Mouse (Mus musculus) embryonic facial prominence, embryonic 13.5 days (tissue): ENCODE results near the gene P2ry12. TPM values are rescaled to one million over a fixed set of nuclear protein-coding genes. Genes with fewer than 3 reads are reported as not detected.
A peak's percentile ranks its signal among the peaks of the same experiment; 100 is the strongest.

Source experiments
- ATAC-seq: fragments of 200-750 bp; cut with Nextera tagmentation; 2 replicates; pipeline ENCODE4 v1.8.0; 2017; ENCODE audit warnings: low read depth; ENCODE audit not compliant: insufficient number of reproducible peaks, insufficient read depth, low FRiP score, low TSS enrichment
- H3K27ac ChIP-seq: fragments of 300-500 bp; sonication (generic); 2 replicates; pipeline ENCODE4 v1.5.1; 2015; ENCODE audit warnings: moderate library complexity, mild to moderate bottlenecking, inconsistent platforms
- H3K27me3 ChIP-seq: fragments of 300-500 bp; sonication (generic); 2 replicates; pipeline ENCODE4 v1.6.1; 2015; ENCODE audit warnings: mild to moderate bottlenecking, inconsistent platforms
- H3K36me3 ChIP-seq: fragments of 300-500 bp; sonication (generic); 2 replicates; pipeline ENCODE4 v1.6.1; 2015; ENCODE audit warnings: mild to moderate bottlenecking, inconsistent platforms
- H3K4me1 ChIP-seq: fragments of 300-500 bp; sonication (generic); 2 replicates; pipeline ENCODE4 v1.6.1; 2015; ENCODE audit warnings: inconsistent platforms
- H3K4me2 ChIP-seq: fragments of 300-500 bp; sonication (generic); 2 replicates; pipeline ENCODE4 v1.6.1; 2015; ENCODE audit warnings: moderate library complexity, mild to moderate bottlenecking, inconsistent platforms
- H3K4me3 ChIP-seq: fragments of 300-500 bp; sonication (generic); 2 replicates; pipeline ENCODE4 v1.5.1; 2015; ENCODE audit warnings: mild to moderate bottlenecking, inconsistent platforms
- H3K9ac ChIP-seq: fragments of 300-500 bp; sonication (generic); 2 replicates; pipeline ENCODE4 v1.6.1; 2015; ENCODE audit warnings: mild to moderate bottlenecking, inconsistent platforms
- H3K9me3 ChIP-seq: fragments of 300-500 bp; sonication (generic); 2 replicates; pipeline ENCODE4 v1.6.1; 2016; ENCODE audit warnings: inconsistent platforms
- WGBS: fragments of 180-500 bp; shearing (Covaris S2); methylation state at CpG from one replicate; pipeline ENCODE4 v1.1.7; 2015; ENCODE audit warnings: mixed read lengths; 5-methylcytosine and 5-hydroxymethylcytosine counted together
- polyA plus RNA-seq: library from polyadenylated mRNA; unstranded; fragments of >200 nt; fragmentation: Nextera tagmentation; extraction: Ambion mirVana; gene quantifications from 2 replicates; pipeline ENCODE4 v1.2.1, GENCODE M21; 2015

The P2ry12 gene
- polyA plus RNA-seq, 1 experiment from 2014 or later, result 1.5 TPM

DNA sequence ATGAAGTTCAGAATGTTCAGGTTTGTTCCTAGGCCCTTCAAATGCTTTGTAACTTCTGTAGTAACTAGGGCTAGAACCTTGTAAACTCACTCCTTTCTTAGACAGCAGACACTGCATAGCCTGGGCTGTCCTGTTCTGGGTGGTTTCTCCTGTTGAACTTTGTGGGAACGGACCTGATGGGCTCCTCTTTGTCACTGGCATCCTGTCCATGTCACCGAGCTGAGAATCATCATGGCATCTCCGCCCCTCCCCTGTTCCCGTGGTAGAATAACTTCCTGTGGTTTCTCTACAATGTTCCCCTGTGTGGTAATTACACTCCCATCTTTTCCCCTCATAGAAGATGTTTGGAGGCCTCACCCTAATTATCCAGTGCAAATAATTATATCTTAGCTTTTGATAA, 56.7 kb downstream of the P2ry12 start:
- no peaks in the 10 kb centered on the region for H3K36me3 ChIP-seq
- H3K27me3 ChIP-seq, result no peaks in the 10 kb centered on the region
- no peak overlapping the region for H3K27ac ChIP-seq
- H3K4me1 ChIP-seq, result peaks cover 11% of the 10 kb centered on the region
- no peak overlapping the region for H3K4me3 ChIP-seq
- no peak overlapping the region for H3K4me2 ChIP-seq
- no peaks in the 10 kb centered on the region for H3K9me3 ChIP-seq
- 73% methylated on average over 4 of the region's 4 CpGs for WGBS
- ATAC-seq, result no peak
- no peak overlapping the region for H3K9ac ChIP-seq

DNA sequence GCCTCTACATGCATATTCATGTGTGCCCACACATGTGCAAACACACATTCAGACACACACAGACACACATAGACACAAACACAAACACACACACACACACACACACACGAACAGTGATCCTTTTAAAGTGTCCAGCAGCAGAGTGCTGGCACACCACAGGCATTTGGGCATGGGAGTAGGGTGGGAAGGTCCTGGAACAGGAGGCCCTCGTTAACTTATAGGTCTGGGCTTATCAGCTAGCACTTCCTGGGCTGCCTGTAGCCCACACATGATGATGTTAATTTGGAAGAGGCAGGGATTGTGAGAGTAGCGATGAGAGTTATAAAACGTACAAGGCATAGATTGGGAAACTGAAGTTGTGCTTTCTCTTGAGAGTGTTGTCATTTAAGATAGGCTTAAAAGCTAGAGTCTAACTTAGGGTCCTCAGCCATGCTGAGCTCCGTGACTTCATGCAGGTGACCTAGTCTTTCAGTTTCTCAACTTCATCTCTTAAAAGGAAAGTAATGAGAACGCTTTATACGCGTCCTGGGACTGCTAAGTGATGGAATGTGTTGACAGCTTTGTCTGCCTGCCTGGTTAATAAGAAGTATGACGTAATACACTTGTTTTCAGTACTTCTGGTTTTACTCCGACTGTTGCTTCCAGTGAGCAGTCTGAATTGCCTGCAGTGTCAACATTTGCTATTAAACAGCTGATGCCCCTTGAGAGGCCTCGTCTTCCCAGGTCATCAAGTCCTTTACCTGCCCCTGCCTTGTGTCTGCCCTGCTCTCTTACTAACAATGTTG, 57.8 kb downstream of the P2ry12 start:
- no peak for ATAC-seq
- Histone ChIP-seq H3K27ac (no peak overlapping the region), H3K9me3 (no peaks in the 10 kb centered on the region), H3K27me3 (no peaks in the 10 kb centered on the region), H3K9ac (no peak overlapping the region), H3K4me1 (peaks cover 11% of the 10 kb centered on the region), H3K4me2 (no peak overlapping the region), H3K36me3 (no peaks in the 10 kb centered on the region), H3K4me3 (no peak overlapping the region)
- WGBS, result 74% methylated on average over 11 of the region's 11 CpGs

DNA sequence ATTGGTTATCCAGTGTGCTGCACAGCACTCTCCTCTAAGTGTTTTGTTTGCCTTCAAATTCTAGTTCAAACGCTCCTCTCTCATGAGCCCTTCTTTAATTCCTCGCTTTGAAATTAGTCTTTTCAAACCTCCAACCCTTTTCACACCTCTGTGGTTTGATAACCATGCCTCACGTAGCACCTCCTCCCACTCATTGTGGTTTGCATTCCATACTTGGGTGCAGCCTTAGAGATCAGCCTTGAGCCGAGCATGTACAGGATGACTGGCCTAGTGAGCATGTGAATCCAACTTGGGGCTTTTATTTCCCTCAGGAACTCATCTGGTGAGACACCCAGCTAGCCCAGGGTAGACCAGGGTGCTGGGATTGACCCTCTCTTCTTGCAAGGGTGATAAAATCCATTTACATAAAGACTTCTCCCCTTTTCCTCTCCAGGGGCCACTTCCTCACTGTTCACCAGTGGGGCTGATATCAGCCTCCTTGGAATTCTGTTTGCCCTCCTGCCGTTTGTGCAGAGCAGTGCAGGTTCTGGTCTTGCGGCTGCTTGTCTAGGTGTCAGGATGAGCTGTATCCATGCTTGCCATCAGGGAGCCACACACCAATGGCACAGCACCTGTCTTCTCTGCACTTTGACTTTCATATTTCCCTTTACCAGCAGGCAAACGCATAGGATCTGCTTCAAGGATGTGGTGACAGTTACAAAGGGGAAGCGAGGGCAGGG, 58.7 kb downstream of the P2ry12 start:
- Histone ChIP-seq H3K4me3 (no peak overlapping the region), H3K9me3 (no peaks in the 10 kb centered on the region), H3K27me3 (no peaks in the 10 kb centered on the region), H3K4me2 (no peak overlapping the region), H3K27ac (0 out of 2 replicates have a peak overlapping the region, but pooled peaks have one; percentile 44), H3K9ac (no peak overlapping the region), H3K36me3 (no peaks in the 10 kb centered on the region), H3K4me1 (peaks cover 11% of the 10 kb centered on the region)
- ATAC-seq, result no peak
- 79% methylated on average over 8 of the region's 8 CpGs for WGBS

DNA sequence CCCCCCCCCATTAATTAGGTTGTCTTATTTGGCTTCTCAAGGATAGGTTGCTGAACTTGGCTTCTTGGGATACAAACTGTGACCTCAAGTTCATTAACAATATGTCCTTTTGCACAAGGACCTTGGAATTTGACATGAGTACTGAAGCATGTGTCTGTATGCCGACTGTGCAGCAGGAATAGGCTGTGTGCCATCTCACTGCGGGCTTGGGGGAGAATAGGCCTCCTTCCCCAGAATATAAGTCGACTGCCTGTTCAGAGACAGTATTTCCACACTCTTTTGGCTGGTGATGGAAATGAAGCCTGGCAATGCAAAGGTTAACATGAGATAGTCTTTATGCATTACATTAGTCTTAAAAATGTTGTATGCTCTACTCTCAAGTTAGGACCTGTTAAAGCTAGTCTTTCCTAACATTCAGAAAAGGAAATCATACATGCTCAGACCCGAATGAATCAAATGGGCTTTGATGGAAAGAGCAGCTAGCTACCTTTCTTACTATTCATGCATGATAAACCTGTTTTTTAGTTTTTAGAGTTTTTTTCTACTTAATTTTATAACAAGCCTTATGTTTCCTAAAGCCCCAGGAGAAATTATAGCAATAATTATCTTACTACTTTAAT, 65.2 kb downstream of the P2ry12 start:
- H3K9ac ChIP-seq, result no peak overlapping the region
- ATAC-seq, result no peak
- no peaks in the 10 kb centered on the region for H3K27me3 ChIP-seq
- no peaks in the 10 kb centered on the region for H3K9me3 ChIP-seq
- no peak overlapping the region for H3K4me3 ChIP-seq
- no peak overlapping the region; the same call in 1 of the 2 replicates for H3K27ac ChIP-seq
- H3K4me1 ChIP-seq, result no peaks in the 10 kb centered on the region
- H3K4me2 ChIP-seq, result no peak overlapping the region
- no peaks in the 10 kb centered on the region for H3K36me3 ChIP-seq
- WGBS, result 78% methylated on average over 4 of the region's 4 CpGs

DNA sequence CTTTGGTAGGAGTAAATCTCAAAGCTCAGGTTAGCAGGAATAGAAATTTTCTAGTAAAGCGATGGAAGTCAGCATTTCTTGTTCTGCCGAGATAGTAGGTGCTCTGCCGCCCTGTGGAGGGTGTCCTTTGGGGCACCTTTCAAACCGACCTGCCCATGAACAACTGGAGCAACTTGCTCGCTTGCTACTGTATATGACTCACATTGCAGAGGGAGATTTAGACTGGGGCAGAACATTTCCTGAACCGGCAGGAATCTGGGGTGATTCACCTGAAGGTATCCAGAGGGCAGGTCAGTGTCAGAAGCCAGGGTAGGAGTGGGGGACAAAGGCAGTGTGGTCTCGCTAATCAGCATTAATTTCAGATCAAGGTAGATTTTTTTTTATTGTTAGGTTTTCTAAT, 67.7 kb downstream of the P2ry12 start, which contains the start of gene Gpr87:
Gene Gpr87, minus strand, starts transcription at position 167 of the 400 bp plus-strand sequence.
- Histone ChIP-seq H3K4me3 (no peak within 1 kb of the TSS), H3K9me3 (no peaks in the 10 kb centered on the region), H3K4me2 (no peak within 1 kb of the TSS), H3K27me3 (no peaks in the 10 kb centered on the region), H3K4me1 (no peaks in the 10 kb centered on the region), H3K36me3 (no peaks in the 10 kb centered on the region), H3K27ac (peak within 1 kb of the TSS; percentile 74), H3K9ac (no peak within 1 kb of the TSS)
- ATAC-seq, result no peak
- WGBS, result 82% methylated on average over 7 of the region's 7 CpGs

DNA sequence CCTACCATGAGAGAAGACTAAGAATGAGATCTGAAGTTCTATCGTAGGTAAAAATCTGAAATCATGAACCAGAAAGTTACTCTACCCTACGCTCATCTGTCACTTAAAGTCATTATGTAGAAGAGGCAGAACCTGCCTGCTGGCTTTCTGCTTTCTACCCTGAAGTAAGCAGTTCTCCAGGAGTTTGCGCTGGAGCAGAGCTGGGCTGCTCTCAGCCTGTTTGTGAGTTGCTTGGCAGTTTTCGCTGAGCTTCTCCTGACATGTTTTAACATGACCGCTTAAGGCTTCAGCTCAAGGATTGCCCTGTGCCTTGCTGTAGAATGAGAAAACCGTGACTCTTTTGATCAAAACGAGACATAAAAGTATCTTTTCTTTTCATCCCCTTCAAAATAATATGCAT, 68.6 kb downstream of the P2ry12 start:
- peak; percentile 53; the same call in 1 of the 2 replicates for ATAC-seq
- no peak overlapping the region for H3K4me3 ChIP-seq
- H3K27ac ChIP-seq, result peak overlapping the region; percentile 58; the same call in 1 of the 2 replicates
- H3K4me2 ChIP-seq, result no peak overlapping the region
- no peaks in the 10 kb centered on the region for H3K36me3 ChIP-seq
- 78% methylated on average over 7 of the region's 7 CpGs for WGBS
- no peaks in the 10 kb centered on the region for H3K27me3 ChIP-seq
- no peaks in the 10 kb centered on the region for H3K4me1 ChIP-seq
- no peak overlapping the region for H3K9ac ChIP-seq
- H3K9me3 ChIP-seq, result no peaks in the 10 kb centered on the region

DNA sequence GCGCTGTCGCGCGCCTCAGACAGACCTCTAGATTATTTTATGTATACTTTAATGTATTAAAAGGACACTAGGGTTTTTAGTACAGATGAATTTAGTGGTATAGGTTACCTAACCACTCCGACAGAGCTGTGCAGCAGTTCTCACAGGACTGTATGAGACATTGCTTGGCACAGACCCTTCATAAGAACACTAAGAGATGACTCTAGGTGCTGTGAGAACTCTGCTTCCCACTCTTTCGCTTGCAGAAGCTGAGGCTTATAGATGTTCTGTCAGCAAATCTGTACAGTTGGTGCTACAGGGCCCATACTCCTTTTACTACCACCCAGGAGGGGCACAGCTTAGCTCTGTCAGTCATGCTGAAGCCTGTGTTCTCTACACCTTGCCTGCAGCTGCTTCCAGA, 71.0 kb downstream of the P2ry12 start:
- Histone ChIP-seq H3K4me3 (no peak overlapping the region), H3K9ac (no peak overlapping the region), H3K36me3 (no peaks in the 10 kb centered on the region), H3K4me1 (no peaks in the 10 kb centered on the region), H3K27me3 (no peaks in the 10 kb centered on the region), H3K9me3 (no peaks in the 10 kb centered on the region), H3K4me2 (no peak overlapping the region), H3K27ac (no peak overlapping the region)
- WGBS, result 90% methylated on average over 6 of the region's 6 CpGs
- no peak for ATAC-seq

DNA sequence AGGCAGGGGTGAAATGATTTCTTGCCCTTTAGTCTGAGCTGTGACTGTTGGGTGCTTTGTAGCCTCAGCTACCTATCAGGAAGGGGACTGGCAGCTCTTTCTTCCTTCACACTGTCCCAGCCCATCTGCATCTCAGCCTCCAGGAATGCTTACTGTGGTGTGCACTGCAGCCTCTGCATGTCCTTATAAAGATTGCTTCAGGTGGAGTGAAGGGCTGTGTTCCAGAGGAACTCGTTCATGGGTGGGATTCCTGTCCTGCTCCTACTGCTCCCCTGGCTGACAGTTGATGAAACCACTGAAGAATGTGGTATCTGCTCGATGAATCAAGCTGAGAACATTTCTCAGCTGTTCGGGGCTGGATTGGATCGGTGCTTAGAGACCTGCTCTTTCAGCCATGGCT, 75.3 kb downstream of the P2ry12 start:
- H3K9ac ChIP-seq, result no peak overlapping the region
- no peak overlapping the region for H3K4me3 ChIP-seq
- no peaks in the 10 kb centered on the region for H3K9me3 ChIP-seq
- no peak overlapping the region for H3K27ac ChIP-seq
- ATAC-seq, result no peak
- H3K27me3 ChIP-seq, result no peaks in the 10 kb centered on the region
- no peaks in the 10 kb centered on the region for H3K36me3 ChIP-seq
- WGBS, result 70% methylated on average over 4 of the region's 4 CpGs
- H3K4me1 ChIP-seq, result no peaks in the 10 kb centered on the region
- H3K4me2 ChIP-seq, result no peak overlapping the region

DNA sequence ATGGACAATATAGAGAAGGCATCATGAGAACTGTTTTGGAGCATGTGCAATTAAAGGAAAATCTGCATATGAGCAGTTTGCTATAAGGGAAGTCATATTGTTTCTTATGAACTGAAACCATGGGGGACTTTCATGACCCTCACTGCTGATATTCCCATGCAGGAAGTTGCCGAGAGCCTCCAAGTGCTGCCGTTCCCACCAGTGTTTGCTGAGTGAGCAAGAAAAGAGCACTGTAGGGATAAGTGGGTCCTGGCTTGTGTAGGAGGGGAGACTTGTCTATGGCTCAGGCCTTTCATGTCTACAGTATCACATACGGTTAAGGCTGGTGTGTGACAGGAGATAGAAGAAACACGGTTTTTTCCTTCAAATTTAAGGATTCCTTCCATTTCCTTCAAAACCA, 77.0 kb downstream of the P2ry12 start:
- no peak for ATAC-seq
- Histone ChIP-seq H3K4me3 (no peak overlapping the region), H3K9me3 (no peaks in the 10 kb centered on the region), H3K4me2 (no peak overlapping the region), H3K4me1 (no peaks in the 10 kb centered on the region), H3K9ac (no peak overlapping the region), H3K27ac (no peak overlapping the region), H3K27me3 (no peaks in the 10 kb centered on the region), H3K36me3 (no peaks in the 10 kb centered on the region)
- WGBS, result 88% methylated on average over 4 of the region's 4 CpGs

DNA sequence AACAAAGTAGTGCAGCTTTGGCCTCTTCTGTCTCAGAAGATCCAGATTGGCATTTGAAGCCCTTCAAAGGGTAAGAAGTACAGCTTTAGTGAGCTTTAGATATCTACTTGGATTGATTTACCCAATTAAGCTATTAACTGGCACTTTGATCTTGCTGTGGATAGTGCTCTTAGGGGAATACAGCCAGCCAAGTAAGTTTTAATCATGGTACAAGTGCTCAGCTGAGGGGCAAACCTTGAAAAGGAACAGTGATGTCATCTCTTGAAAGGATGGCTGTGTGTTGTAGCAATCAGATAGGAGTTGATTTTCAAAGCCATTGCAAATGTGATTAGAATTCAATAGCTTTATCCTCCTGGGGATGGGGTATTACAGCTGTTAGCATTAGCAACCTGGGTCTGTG, 80.5 kb downstream of the P2ry12 start:
- H3K9ac ChIP-seq, result no peak overlapping the region
- H3K9me3 ChIP-seq, result no peaks in the 10 kb centered on the region
- no peak overlapping the region for H3K4me2 ChIP-seq
- H3K27me3 ChIP-seq, result no peaks in the 10 kb centered on the region
- no peak for ATAC-seq
- no peaks in the 10 kb centered on the region for H3K36me3 ChIP-seq
- H3K4me3 ChIP-seq, result no peak overlapping the region
- H3K4me1 ChIP-seq, result no peaks in the 10 kb centered on the region
- H3K27ac ChIP-seq, result no peak overlapping the region

DNA sequence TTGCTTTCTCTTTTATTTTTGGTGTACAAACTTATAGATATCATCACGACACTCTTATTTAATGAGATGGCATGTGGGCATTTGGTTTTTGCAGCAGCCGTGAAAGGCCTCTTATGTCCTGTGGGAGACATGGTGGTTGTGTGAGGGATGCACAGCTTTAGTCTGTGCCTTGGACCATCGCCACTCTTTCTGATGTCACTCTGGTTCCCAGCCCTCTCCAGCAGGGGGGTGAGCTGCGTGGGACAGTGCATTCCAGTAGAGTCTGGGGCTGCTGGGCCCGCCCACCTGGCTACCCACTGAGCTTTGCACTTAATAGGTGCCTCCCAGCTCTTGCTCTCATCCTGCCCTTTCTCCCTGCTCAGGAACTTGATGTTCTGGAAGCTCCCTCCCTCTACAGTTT, 81.5 kb downstream of the P2ry12 start:
- no peaks in the 10 kb centered on the region for H3K4me1 ChIP-seq
- H3K4me3 ChIP-seq, result no peak overlapping the region
- no peaks in the 10 kb centered on the region for H3K9me3 ChIP-seq
- H3K36me3 ChIP-seq, result no peaks in the 10 kb centered on the region
- H3K27ac ChIP-seq, result no peak overlapping the region
- no peak overlapping the region for H3K4me2 ChIP-seq
- H3K9ac ChIP-seq, result no peak overlapping the region
- WGBS, result 61% methylated on average over 5 of the region's 5 CpGs
- no peak for ATAC-seq
- H3K27me3 ChIP-seq, result no peaks in the 10 kb centered on the region

DNA sequence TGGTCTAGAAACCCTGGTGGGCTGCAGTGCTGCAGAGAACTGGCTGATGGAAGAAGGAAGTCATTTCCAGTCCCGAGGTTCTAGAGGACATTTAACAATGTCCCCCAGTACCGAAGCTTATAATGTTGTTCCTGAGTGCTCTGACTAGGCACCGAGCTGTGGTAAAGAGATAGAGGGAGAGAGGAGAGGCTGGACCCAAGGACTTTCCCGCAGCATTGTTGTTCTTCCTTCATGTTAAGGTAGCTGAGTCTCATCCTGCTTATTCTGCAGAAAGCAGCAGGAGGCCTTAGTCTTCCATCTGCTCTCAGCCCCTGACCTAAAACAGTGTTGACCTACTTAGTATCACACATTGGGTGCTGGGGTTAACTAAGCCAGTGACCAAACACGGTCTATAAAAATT, 85.8 kb downstream of the P2ry12 start:
- WGBS, result 80% methylated on average over 5 of the region's 5 CpGs
- no peaks in the 10 kb centered on the region for H3K4me1 ChIP-seq
- no peaks in the 10 kb centered on the region for H3K9me3 ChIP-seq
- H3K4me3 ChIP-seq, result no peak overlapping the region
- ATAC-seq, result no peak
- H3K36me3 ChIP-seq, result no peaks in the 10 kb centered on the region
- H3K9ac ChIP-seq, result no peak overlapping the region
- no peaks in the 10 kb centered on the region for H3K27me3 ChIP-seq
- H3K4me2 ChIP-seq, result no peak overlapping the region
- H3K27ac ChIP-seq, result no peak overlapping the region
